ENCODE assay signal across 8 mouse cellular contexts in genomic region chr3:107101456-107101786, GRCm38 (mm10). TPM values are rescaled to one million over a fixed set of nuclear protein-coding genes. Genes with fewer than 3 reads are reported as not detected.
A peak's percentile ranks its signal among the peaks of the same experiment; 100 is the strongest.
DNase-seq lines count a peak whose midpoint lies in the region; ATAC-seq and TF ChIP-seq lines count a peak whose summit lies in the region.

No protein-coding gene starts in this region.

- H3K9ac ChIP-seq in embryonic facial prominence, embryonic 11.5 days (replicated peaks; ENCODE audit: low read length) = peak overlapping the region; percentile 44
- peak overlapping the region; percentile 81 for H3K9ac ChIP-seq in hindbrain, postnatal 0 days (replicated peaks; ENCODE audit: low read length)
- H3K9ac ChIP-seq in midbrain, embryonic 12.5 days (replicated peaks) = peak overlapping the region; percentile 58

- H3K36me3 ChIP-seq in embryonic facial prominence, embryonic 11.5 days (replicated peaks; ENCODE audit: control insufficient read depth, insufficient read depth, low read depth, low read length) = no peaks in the 10 kb centered on the region
- 0 out of 2 replicates have a peak, but pooled peaks cover 2% of the 10 kb centered on the region for H3K36me3 ChIP-seq in hindbrain, postnatal 0 days (ENCODE audit: insufficient read depth, low read length)
- H3K36me3 ChIP-seq in midbrain, embryonic 12.5 days = no peaks in the 10 kb centered on the region

- peak in 1 of 2 experiments; percentile 46 for DNase-seq in layer of hippocampus, adult 2 months (ENCODE audit: low spot score in 2 of 2)
- DNase-seq in layer of hippocampus, adult 9-10 months (ENCODE audit: low spot score) = no peak
- peak; percentile 24 to 44 for DNase-seq in adrenal gland, postnatal 36 days
- peak; percentile 5 for DNase-seq in embryonic facial prominence, embryonic 11.5 days (ENCODE audit: low spot score)
- peak; percentile 47 for DNase-seq in hindbrain, postnatal 0 days (ENCODE audit: low spot score)
- DNase-seq in T-cell, adult 2 months (ENCODE audit: low spot score) = no peak

- peak overlapping the region; percentile 92 for H3K4me3 ChIP-seq in layer of hippocampus, adult 2 months
- H3K4me3 ChIP-seq in embryonic facial prominence, embryonic 11.5 days (ENCODE audit: low read depth, low read length) = peak overlapping the region; percentile 53
- peak overlapping the region; percentile 78 for H3K4me3 ChIP-seq in hindbrain, postnatal 0 days (ENCODE audit: low read length)
- H3K4me3 ChIP-seq in midbrain, embryonic 12.5 days = peak overlapping the region; percentile 56

- WGBS in embryonic facial prominence, embryonic 11.5 days = 0% methylated on average over 28 of the region's 41 CpGs
- under 1% methylated on average over 39 of the region's 41 CpGs for WGBS in hindbrain, postnatal 0 days
- WGBS in midbrain, embryonic 12.5 days = 1% methylated on average over 40 of the region's 41 CpGs

- peak overlapping the region; percentile 99 for H3K27ac ChIP-seq in layer of hippocampus, adult 2 months
- H3K27ac ChIP-seq in embryonic facial prominence, embryonic 11.5 days (replicated peaks; ENCODE audit: low read depth, low read length) = no peak overlapping the region
- peak overlapping the region; percentile 94 for H3K27ac ChIP-seq in hindbrain, postnatal 0 days
- peak overlapping the region; percentile 60 for H3K27ac ChIP-seq in midbrain, embryonic 12.5 days (replicated peaks)

- H3K9me3 ChIP-seq in embryonic facial prominence, embryonic 11.5 days (replicated peaks; ENCODE audit: control insufficient read depth, low read length) = no peaks in the 10 kb centered on the region
- H3K9me3 ChIP-seq in hindbrain, postnatal 0 days (ENCODE audit: low read length) = no peaks in the 10 kb centered on the region
- H3K9me3 ChIP-seq in midbrain, embryonic 12.5 days = no peaks in the 10 kb centered on the region

- ATAC-seq in embryonic facial prominence, embryonic 11.5 days (replicated peaks; ENCODE audit: insufficient number of reproducible peaks, low FRiP score, low TSS enrichment, low read depth) = peak; percentile 24; the same call in 1 of the 2 replicates
- peak; percentile 58 for ATAC-seq in hindbrain, postnatal 0 days
- peak; percentile 71 for ATAC-seq in midbrain, embryonic 12.5 days (ENCODE audit: low FRiP score, low read depth)
- no peak for ATAC-seq in inflammation-experienced regulatory T-cells, adult 6 months

- TF ChIP-seq CTCF in layer of hippocampus, adult 2 months (conservative IDR thresholded peaks at IDR 0.05) = no peak
- no peak for TF ChIP-seq CTCF in hindbrain, postnatal 0 days (IDR thresholded peaks at IDR 0.05; ENCODE audit: low read depth)

- H3K4me2 ChIP-seq in embryonic facial prominence, embryonic 11.5 days (ENCODE audit: low read depth, low read length) = peak overlapping the region; percentile 96
- peak overlapping the region; percentile 84 for H3K4me2 ChIP-seq in hindbrain, postnatal 0 days (ENCODE audit: low read depth, low read length)
- H3K4me2 ChIP-seq in midbrain, embryonic 12.5 days (replicated peaks) = peak overlapping the region; percentile 94

- H3K27me3 ChIP-seq in embryonic facial prominence, embryonic 11.5 days (ENCODE audit: control insufficient read depth, insufficient read depth, low read length) = peaks cover 29% of the 10 kb centered on the region
- no peaks in the 10 kb centered on the region for H3K27me3 ChIP-seq in hindbrain, postnatal 0 days (ENCODE audit: insufficient read depth, low read length)
- H3K27me3 ChIP-seq in midbrain, embryonic 12.5 days = peaks cover 61% of the 10 kb centered on the region

- peaks cover 6% of the 10 kb centered on the region; the same call in 1 of the 2 replicates for H3K4me1 ChIP-seq in embryonic facial prominence, embryonic 11.5 days (ENCODE audit: control insufficient read depth, insufficient read depth, low read length)
- peaks cover 43% of the 10 kb centered on the region for H3K4me1 ChIP-seq in hindbrain, postnatal 0 days (ENCODE audit: insufficient read depth, low read length)
- H3K4me1 ChIP-seq in midbrain, embryonic 12.5 days = peaks cover 12% of the 10 kb centered on the region

RNA-seq across cellular contexts. Expression of gene Kcna2, which starts 0.5 kb away (rescaled TPM):
- total RNA-seq in layer of hippocampus, adult 2 months (2021) = 10 to 100 TPM; 89.7 to 94.9 TPM
- 1 to 10 TPM in 1 of 2 experiments, under 1 TPM in 1; 0.99 to 1.2 TPM for total RNA-seq in adrenal gland, postnatal 36 days (2021)
- polyA plus RNA-seq in embryonic facial prominence, embryonic 11.5 days (2014; fragmentation: Nextera tagmentation; extraction: Ambion mirVana) = 0.20 and 0.24 TPM in 2 replicates
- 15.5 and 17.2 TPM in 2 replicates for total RNA-seq in hindbrain, postnatal 0 days (2014; rRNA removed)
- polyA plus RNA-seq in hindbrain, postnatal 0 days (2015; fragmentation: Nextera tagmentation; extraction: Ambion mirVana) = 1.8 and 2.1 TPM in 2 replicates
- 0.46 and 0.67 TPM in 2 replicates for polyA plus RNA-seq in midbrain, embryonic 12.5 days (2016; fragmentation: Nextera tagmentation; extraction: Ambion mirVana)
- under 1 TPM; 0.06 to 0.38 (median 0.28) TPM for polyA plus RNA-seq in inflammation-experienced regulatory T-cells, adult 6 months (2017; shearing (Covaris generic))

Comparison
In these comparisons a context has a peak if more than half of its experiments do, and no peak if none do; other contexts are left out.
1. DNase-seq: peak in adrenal gland, postnatal 36 days (2 of 2), embryonic facial prominence, embryonic 11.5 days (single experiment) and hindbrain, postnatal 0 days (single experiment); none in layer of hippocampus, adult 9-10 months (single experiment) and T-cell, adult 2 months (single experiment).
2. Peak in every context shown above with its lines, with median percentiles within 50 percentile points of each other: H3K4me3 ChIP-seq, H3K4me2 ChIP-seq and H3K9ac ChIP-seq.